Mouse (Mus musculus) gastrocnemius, adult 2 months (tissue): Measurements from ENCODE around the gene Slain1. TPM values are rescaled to one million over a fixed set of nuclear protein-coding genes. Genes with fewer than 3 reads are reported as not detected.
A peak's percentile ranks its signal among the peaks of the same experiment; 100 is the strongest.

Source experiments
- DNase-seq: peaks from one replicate; pipeline ENCODE4 v3.0.0; 2022
- H3K27ac ChIP-seq: fragments of 200-600 bp; 2 replicates; pipeline ENCODE4 v1.8.1; 2022; ENCODE audit warnings: mild to moderate bottlenecking
- H3K4me3 ChIP-seq: fragments of 200-600 bp; 2 replicates; pipeline ENCODE4 v1.8.1; 2022; ENCODE audit warnings: mild to moderate bottlenecking, moderate library complexity
- CTCF ChIP-seq: fragments of 200-600 bp; IDR thresholded peaks from 2 replicates; pipeline ENCODE4 v1.8.1; 2022; ENCODE audit warnings: antibody characterized with exemption, mild to moderate bottlenecking, moderate library complexity
- intact Hi-C: fragments of 180-260 bp; cut with DNase I; formaldehyde crosslinking; loops from one replicate; pipeline ENCODE4 v1.15.1; 2025
- total RNA-seq, 2 experiments: library from RNA; stranded (reverse); gene quantifications; 2 replicates each; pipeline ENCODE4 v1.2.3; 2021

Slain1 gene
- total RNA-seq, 2 experiments from 2014 or later = not detected

DNA sequence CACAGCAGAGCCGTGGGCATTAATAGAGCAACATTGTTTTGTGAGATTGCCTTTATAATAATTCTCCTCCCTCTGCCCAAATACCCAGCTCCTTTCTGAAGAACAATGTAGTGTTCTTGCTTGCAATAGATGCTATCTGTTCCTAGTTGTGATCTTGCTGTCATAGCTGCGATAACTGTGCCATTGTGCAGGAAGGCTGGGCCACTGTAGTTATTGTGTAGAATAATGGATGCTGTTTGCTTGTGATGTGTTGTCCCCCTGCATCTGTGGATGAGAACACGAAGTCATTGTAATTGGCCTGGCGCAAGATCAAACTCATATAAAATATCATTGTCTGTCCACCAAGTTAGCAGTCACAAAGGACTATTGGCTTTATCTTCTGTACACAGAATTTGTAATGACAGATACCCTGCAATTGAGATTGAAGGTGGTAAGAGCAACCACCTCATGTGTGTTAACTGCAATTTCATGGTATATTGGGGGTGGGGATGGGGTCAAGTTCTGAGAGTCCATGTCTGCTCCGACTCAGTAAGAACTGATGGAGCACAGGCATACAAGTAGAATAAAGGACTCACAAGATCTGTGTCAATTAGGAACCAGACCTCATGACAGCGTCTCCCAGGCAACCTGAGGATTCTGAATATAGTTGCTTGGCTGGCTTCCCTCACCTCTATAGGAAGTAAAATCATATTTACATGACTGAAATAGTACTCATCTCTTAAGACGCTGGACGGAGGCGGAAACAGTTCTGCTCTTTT, 32.8 kb downstream of the Slain1 start:
- Histone ChIP-seq H3K4me3 (no peak overlapping the region), H3K27ac (no peak overlapping the region)
- DNase-seq = no peak
- intact Hi-C loops = no loop called here
- no peak for TF ChIP-seq CTCF

DNA sequence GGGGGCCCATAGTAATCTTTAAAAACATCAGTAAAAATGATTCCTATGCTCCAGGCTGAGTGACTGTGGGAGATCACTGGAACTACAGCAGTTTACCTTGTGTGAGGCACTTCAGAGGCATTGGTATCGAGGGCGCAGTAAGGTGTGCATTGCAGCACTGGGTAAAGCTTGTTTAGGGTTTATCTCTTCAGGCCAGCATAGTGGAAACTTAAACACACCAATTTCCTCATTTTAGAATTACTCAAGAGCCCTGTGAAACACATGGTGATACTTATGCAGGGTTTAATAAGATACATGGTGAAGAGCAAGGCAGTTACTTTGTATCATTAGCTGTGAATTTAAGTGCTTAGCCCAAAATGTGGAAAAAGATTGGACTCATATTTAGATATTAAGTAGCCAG, 37.0 kb downstream of the Slain1 start:
- H3K27ac ChIP-seq = no peak overlapping the region
- no peak overlapping the region for H3K4me3 ChIP-seq
- DNase-seq = no peak
- TF ChIP-seq CTCF = no peak
- intact Hi-C loops = no loop called here

DNA sequence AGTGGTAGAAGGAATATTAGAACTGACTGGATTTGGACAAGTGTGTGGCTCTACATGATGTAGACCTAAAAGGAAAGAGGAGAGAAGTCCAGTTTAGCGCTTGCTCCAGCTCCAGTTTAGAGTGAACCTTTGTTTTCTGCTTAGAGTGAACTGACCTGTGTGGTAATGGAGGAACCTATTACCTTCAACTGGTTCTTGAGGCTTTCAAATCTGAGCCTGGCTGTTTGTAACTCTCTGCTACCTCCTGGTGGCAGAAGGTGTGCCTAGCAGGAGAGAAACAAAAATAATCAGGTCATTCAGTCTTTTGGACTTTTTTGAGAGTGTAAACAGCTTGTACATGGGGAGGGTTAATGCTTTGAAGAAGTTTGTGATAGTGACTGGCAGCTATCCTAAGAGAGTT, 44.3 kb downstream of the Slain1 start:
- intact Hi-C loops = loop anchor here (1.0 kb wide), 1 partner anchor 144 kb away; no protein-coding TSS in a partner anchor
- Histone ChIP-seq H3K4me3 (no peak overlapping the region), H3K27ac (no peak overlapping the region)
- TF ChIP-seq CTCF = peak; percentile 90
- peak; percentile 29 for DNase-seq

DNA sequence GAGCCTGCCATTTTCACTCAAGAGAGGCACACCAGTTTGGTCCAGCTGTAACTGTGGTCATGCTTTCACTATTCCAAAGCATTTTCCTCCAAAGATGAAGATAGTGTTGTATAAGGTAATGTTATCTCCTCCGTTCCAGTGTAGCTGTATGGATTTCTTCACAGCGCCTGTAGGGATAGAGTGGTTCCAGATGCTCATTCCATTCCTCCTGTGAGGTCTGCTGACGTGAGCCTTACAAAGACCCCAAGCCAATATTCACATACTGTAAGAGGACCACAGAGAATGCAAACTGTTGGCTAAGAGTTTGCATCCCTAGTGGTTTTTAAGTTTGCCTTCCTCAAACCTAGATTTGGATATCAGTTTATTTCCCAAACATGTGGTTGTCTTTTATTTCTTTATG, 45.6 kb downstream of the Slain1 start:
- TF ChIP-seq CTCF = no peak
- Histone ChIP-seq H3K27ac (no peak overlapping the region), H3K4me3 (no peak overlapping the region)
- intact Hi-C loops = no loop called here
- no peak for DNase-seq

DNA sequence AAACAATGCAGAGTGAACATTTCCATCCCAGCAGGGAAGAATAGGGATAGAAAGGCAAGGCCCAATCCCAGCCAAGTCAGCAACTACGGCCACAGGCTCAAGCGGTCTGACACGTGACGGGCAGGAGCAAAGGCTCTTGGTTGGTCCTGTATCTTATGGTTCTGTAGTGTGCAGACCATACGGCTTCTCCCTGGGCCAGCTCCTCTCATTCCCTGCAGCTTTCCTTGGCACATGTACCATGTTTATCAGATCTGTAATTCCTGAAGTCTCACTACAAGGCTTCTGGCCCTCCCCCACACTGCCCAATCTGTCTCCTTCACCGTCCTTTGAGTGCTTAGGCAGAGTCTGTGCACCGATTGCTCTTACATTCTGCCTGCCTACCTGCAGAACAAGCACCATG, 47.1 kb downstream of the Slain1 start:
- intact Hi-C loops = no loop called here
- Histone ChIP-seq H3K4me3 (no peak overlapping the region), H3K27ac (no peak overlapping the region)
- TF ChIP-seq CTCF = no peak
- no peak for DNase-seq

DNA sequence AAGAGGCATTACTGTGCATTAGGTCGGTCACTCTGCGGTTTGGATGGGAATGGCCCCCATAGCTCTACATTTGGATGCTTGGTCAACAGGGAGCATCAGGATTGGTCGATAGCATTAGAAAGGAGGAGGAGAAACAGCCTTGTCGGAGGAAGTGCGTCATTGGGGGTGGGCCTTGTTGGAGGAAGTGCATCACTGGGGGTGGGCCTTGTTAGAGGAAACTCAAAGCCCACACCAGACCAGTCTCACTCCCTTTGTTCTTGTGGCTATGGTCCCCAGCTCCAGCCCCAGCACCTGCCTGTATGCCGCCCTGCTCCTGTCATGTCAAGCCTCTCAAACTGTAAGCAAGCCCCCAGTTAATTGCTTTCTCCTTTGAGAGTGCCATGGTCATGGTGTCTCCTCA, 49.3 kb downstream of the Slain1 start:
- no peak for DNase-seq
- intact Hi-C loops = no loop called here
- Histone ChIP-seq H3K27ac (no peak overlapping the region), H3K4me3 (no peak overlapping the region)
- no peak for TF ChIP-seq CTCF

DNA sequence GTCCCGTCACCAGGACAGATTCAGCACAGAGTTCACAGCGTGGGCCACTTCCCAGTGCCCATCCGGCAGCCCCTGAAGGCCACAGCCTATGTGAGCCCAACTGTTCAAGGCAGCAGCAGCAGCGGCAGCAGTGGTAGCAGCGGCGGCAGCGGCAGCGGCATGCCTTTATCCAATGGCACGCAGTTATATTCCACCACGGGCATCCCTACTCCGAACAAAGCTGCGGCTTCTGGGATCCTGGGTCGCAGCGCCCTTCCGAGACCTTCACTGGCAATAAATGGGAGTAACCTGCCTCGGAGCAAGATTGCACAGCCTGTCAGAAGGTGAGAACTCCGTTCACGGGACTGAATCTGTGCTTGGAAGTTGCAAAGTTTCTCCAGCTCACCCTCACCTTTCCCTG, 52.5 kb downstream of the Slain1 start:
- no peak overlapping the region for H3K4me3 ChIP-seq
- no peak overlapping the region for H3K27ac ChIP-seq
- intact Hi-C loops = no loop called here
- DNase-seq = no peak
- no peak for TF ChIP-seq CTCF

DNA sequence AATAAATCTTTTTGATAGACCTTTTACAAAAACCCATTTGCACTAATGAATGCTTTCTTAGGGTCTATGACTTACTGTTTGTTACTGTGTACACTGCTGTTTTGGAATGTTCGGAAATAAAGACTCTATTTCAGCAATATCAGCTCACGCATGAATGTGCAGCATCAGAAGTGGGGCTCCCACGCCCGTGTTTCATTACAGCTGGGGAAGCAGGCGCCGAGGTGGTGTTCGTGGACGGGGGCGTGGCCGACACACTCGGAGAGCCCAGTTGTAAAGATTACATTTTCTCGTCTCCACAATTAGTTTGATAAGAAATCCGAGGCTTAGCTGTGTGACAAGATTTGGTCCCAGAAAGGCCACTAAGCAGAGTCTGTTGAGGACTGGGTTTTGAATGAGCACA, 54.7 kb downstream of the Slain1 start:
- H3K4me3 ChIP-seq = no peak overlapping the region
- intact Hi-C loops = no loop called here
- no peak for DNase-seq
- no peak overlapping the region for H3K27ac ChIP-seq
- TF ChIP-seq CTCF = no peak

DNA sequence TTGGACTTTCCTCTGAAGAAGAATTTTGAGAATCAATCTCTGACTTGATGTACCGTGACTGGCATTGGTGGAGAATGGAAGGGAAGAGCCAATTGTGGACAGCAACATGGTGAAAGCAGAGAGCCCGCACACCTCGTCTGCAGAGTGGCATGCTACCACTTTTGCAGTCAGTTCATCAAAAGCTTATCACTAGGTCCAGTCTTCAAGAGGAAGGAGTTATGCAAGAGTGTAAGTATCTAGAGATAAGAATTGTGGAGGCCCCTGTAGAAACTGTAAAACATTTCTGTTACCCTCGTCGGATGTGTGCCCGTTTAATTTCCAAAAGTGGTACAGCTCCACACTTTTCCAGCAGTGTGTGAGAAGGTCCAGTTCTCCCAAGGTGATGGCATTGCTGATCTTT, 56.3 kb downstream of the Slain1 start:
- DNase-seq = no peak
- Histone ChIP-seq H3K4me3 (no peak overlapping the region), H3K27ac (no peak overlapping the region)
- no peak for TF ChIP-seq CTCF
- intact Hi-C loops = no loop called here

DNA sequence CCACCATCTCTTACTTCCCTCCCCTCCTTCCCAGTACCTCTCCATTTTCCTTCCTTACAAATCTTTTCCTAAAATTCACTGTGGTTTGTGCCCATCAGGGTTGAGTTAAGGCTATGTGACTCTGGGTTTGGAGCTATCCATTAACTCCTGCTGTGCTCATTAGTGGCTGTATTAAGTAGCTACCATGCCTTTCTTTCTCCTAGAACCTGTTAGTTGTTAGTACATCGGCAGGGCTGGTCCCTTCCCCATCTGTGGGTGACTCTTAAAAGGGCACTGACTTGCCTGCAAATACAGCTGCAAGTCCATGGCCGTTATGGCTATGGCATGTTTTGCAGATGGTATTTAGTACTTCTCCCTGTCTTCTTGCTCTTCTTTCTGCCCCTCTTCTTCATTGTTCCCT, 58.6 kb downstream of the Slain1 start:
- intact Hi-C loops = no loop called here
- no peak for TF ChIP-seq CTCF
- Histone ChIP-seq H3K4me3 (no peak overlapping the region), H3K27ac (no peak overlapping the region)
- no peak for DNase-seq

DNA sequence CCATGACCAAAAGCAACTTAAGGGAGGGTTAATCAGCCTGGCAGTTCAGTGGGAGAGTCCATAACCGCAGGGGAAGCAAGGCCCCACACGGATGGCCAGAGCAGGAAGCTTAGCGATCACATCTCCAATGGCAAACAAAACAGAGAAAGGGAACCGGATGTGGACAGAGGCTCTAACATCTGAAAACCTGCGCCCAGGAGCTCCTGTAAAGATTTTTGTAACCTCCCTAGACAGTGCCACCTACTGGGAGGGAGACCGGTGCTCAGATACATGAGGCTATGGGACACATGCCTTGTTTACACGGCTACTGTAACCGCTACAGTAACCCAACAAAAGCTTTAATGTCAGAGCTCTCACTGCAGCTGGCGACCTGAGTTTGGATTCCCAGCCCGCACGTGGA, 59.2 kb downstream of the Slain1 start:
- intact Hi-C loops = no loop called here
- no peak overlapping the region for H3K27ac ChIP-seq
- no peak for TF ChIP-seq CTCF
- H3K4me3 ChIP-seq = no peak overlapping the region
- no peak for DNase-seq

DNA sequence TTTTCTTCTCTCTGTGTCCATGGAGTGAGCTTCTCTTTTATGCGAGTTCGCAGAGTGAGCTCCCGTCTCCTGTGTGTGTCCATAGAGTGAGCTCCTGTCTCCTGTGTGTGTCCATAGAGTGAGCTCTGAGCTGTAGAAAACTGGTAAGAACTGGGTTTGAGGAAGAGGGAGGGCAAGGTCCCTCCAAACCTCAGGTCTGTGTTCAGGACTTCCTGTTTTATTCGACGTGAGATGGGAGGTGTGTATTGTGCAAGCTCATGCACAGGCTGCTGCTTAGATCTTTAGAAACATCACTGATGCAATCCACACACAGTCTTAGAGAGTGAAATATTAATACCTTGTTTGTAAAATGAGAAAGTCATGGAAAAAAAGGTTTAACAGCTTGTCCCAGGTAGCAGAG, 63.0 kb downstream of the Slain1 start:
- intact Hi-C loops = loop anchor here (10.0 kb wide), 1 partner anchor 312 kb away; no protein-coding TSS in a partner anchor
- no peak for DNase-seq
- Histone ChIP-seq H3K27ac (no peak overlapping the region), H3K4me3 (no peak overlapping the region)
- TF ChIP-seq CTCF = no peak

DNA sequence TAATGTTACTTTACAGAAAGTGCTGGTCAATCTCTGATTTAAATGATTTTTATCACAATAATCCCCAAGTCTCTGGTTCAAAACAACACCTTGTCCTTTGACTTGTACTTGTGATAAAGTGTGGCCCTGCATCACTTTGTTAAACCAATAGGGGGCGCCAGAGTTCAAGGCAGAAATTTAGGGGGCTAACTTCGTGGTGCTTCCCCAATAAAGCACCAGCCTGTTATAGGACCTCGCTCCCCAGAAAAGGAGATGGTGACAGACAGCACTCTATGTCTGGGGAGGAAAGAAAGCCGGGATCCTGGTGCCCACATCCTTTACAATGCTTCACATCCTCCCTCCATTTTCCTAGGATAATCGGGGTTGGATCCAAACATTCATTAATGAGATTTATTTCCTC, 67.5 kb downstream of the Slain1 start:
- DNase-seq = no peak
- Histone ChIP-seq H3K27ac (no peak overlapping the region), H3K4me3 (no peak overlapping the region)
- TF ChIP-seq CTCF = peak; percentile 81
- intact Hi-C loops = loop anchor here (10.0 kb wide), 1 partner anchor 307 kb away; no protein-coding TSS in a partner anchor

DNA sequence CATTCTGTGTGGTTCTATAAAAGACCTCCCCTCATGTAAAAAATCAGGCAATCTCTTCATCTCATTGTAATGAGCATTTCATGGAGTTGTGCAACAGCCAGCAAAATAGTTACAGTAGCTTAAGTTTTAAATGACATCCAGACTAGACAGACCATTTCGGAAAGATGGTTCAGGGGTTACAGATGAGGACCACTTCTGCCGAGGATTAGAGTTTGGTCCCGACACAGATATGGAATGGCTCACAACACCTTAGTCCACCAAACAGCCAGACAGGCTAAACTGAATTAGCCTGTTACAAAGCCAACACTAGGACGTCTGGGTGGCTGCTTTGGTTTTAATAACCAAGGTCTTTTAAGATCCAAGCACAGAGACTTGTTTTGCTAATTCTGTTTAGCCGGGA, 68.0 kb downstream of the Slain1 start:
- intact Hi-C loops = loop anchor here (10.0 kb wide), 1 partner anchor 307 kb away; no protein-coding TSS in a partner anchor

More for the DNA sequence above, 68.0 kb downstream of the Slain1 start:
- no peak for TF ChIP-seq CTCF
- no peak overlapping the region for H3K27ac ChIP-seq
- H3K4me3 ChIP-seq = no peak overlapping the region
- DNase-seq = no peak
